Mouse (Mus musculus) lung, adult 2 months (tissue): ENCODE data around the gene Ccr4.

Source experiments
- CTCF ChIP-seq: fragments of 200-500 bp; IDR thresholded peaks from 2 replicates; pipeline ENCODE4 v1.5.1; 2011; ENCODE audit warnings: mild to moderate bottlenecking, low read length, control low read depth; ENCODE audit not compliant: insufficient read depth
- POLR2A ChIP-seq: fragments of 200-500 bp; IDR thresholded peaks from 2 replicates; pipeline ENCODE4 v1.6.1; 2011; ENCODE audit warnings: low read depth, mild to moderate bottlenecking, control low read depth, low read length, borderline replicate concordance; ENCODE audit errors: extremely low read depth

GRCm38 (mm10) chr9:114544754-114545393 lies 40.2 kb upstream of the Ccr4 start:
- TF ChIP-seq CTCF, result no peak
- no peak for TF ChIP-seq POLR2A
